Mouse (Mus musculus): ENCODE results near the gene Rbp7.
A peak's percentile ranks its signal among the peaks of the same experiment; 100 is the strongest.
"Not testable (repeated sequence)": the region's sequence is repeated elsewhere in the genome, so short reads cannot be mapped to it uniquely, and the experiment has no call there.

Gene Rbp7

GRCm38 (mm10) chr4:149454879-149455278 is at the start of gene Rbp7:
Gene Rbp7, minus strand, starts transcription at chr4:149454978.
- peak in 1 of 2 experiments; percentile 24 for DNase-seq (ENCODE audit: low spot score in 2 of 2)

GRCm38 (mm10) chr4:149504363-149504762 is 49.6 kb upstream of the Rbp7 start:
- no peak for DNase-seq (ENCODE audit: low spot score in 2 of 2)

- no peak for DNase-seq (ENCODE audit: low spot score in 2 of 2)
These were observed 45.0 kb upstream of the Rbp7 start for GRCm38 (mm10) chr4:149499790-149500189.

- DNase-seq (ENCODE audit: low spot score in 2 of 2), result no peak
These were observed 44.1 kb upstream of the Rbp7 start for GRCm38 (mm10) chr4:149498901-149499300.

- no peak for DNase-seq (ENCODE audit: low spot score in 2 of 2)
These were observed 41.8 kb upstream of the Rbp7 start for GRCm38 (mm10) chr4:149496612-149497011.

GRCm38 (mm10) chr4:149491151-149491550 is 36.4 kb upstream of the Rbp7 start:
- DNase-seq (ENCODE audit: low spot score in 2 of 2), result no peak

- peak; percentile 6 for DNase-seq (ENCODE audit: low spot score in 2 of 2)
These were observed 34.9 kb upstream of the Rbp7 start for GRCm38 (mm10) chr4:149489415-149490240.

GRCm38 (mm10) chr4:149487729-149488128 is 33.0 kb upstream of the Rbp7 start:
- DNase-seq (ENCODE audit: low spot score in 2 of 2), result no peak

GRCm38 (mm10) chr4:149485825-149486206 is 31.0 kb upstream of the Rbp7 start:
- peak in 1 of 2 experiments; percentile 20 for DNase-seq (ENCODE audit: low spot score in 2 of 2)

- peak; percentile 85 to 94 for DNase-seq (ENCODE audit: low spot score in 2 of 2)
These were observed 30.5 kb upstream of the Rbp7 start, which contains the start of the genes Nmnat1 and Lzic for GRCm38 (mm10) chr4:149485053-149485824. Gene Nmnat1, minus strand, starts transcription at chr4:149485202. Gene Lzic, plus strand, starts transcription at chr4:149485229.

GRCm38 (mm10) chr4:149484566-149484965 is 29.8 kb upstream of the Rbp7 start:
- no peak for DNase-seq (ENCODE audit: low spot score in 2 of 2)

- no peak for DNase-seq (ENCODE audit: low spot score in 2 of 2)
These were observed 22.3 kb upstream of the Rbp7 start, which contains the start of gene Tmem274 for GRCm38 (mm10) chr4:149477078-149477477. Gene Tmem274, plus strand, starts transcription at chr4:149477378.

GRCm38 (mm10) chr4:149475096-149475495 is 20.3 kb upstream of the Rbp7 start:
- no peak for DNase-seq (ENCODE audit: low spot score in 2 of 2)

GRCm38 (mm10) chr4:149469557-149469956 is 14.8 kb upstream of the Rbp7 start:
- DNase-seq (ENCODE audit: low spot score in 2 of 2), result no peak

GRCm38 (mm10) chr4:149463435-149463950 is 8.7 kb upstream of the Rbp7 start:
- no peak for DNase-seq (ENCODE audit: low spot score in 2 of 2)

GRCm38 (mm10) chr4:149462305-149462971 is 7.7 kb upstream of the Rbp7 start:
- no peak for DNase-seq (ENCODE audit: low spot score in 2 of 2)

GRCm38 (mm10) chr4:149461579-149462304 is 7.0 kb upstream of the Rbp7 start:
- DNase-seq (ENCODE audit: low spot score in 2 of 2), result no peak

GRCm38 (mm10) chr4:149460475-149460874 is 5.7 kb upstream of the Rbp7 start:
- DNase-seq (ENCODE audit: low spot score in 2 of 2), result not testable (repeated sequence)

- DNase-seq (ENCODE audit: low spot score in 2 of 2), result no peak
These were observed 4.6 kb upstream of the Rbp7 start for GRCm38 (mm10) chr4:149459425-149459824.

- DNase-seq (ENCODE audit: low spot score in 2 of 2), result no peak
These were observed 3.7 kb upstream of the Rbp7 start for GRCm38 (mm10) chr4:149458526-149458925.

- DNase-seq (ENCODE audit: low spot score in 2 of 2), result peak; percentile 35 to 77
These were observed 3.2 kb upstream of the Rbp7 start for GRCm38 (mm10) chr4:149457831-149458430.

Data from urinary bladder, postnatal 36 days (tissue).